Mouse (Mus musculus) midbrain, embryonic 14.5 days (tissue): ENCODE data around the gene Gemin7. TPM values are rescaled to one million over a fixed set of nuclear protein-coding genes. Genes with fewer than 3 reads are reported as not detected.

Experiments used
- ATAC-seq: fragments of 200-750 bp; cut with Nextera tagmentation; 2 replicates; pipeline ENCODE4 v1.8.0; 2017; ENCODE audit warnings: moderate number of reproducible peaks, moderate library complexity; ENCODE audit not compliant: low FRiP score, low TSS enrichment
- DNase-seq: peaks from one replicate; pipeline ENCODE4 v3.0.0-alpha.2; 2015
- H3K27ac ChIP-seq: fragments of 300-500 bp; sonication (generic); replicated peaks from 2 replicates; pipeline ENCODE4 v1.5.1; 2014; ENCODE audit warnings: mild to moderate bottlenecking, low read depth, low read length, moderate library complexity
- H3K27me3 ChIP-seq: fragments of 300-500 bp; sonication (generic); 2 replicates; pipeline ENCODE4 v1.6.1; 2014; ENCODE audit warnings: low read length, control low read depth, mixed read lengths; ENCODE audit not compliant: control insufficient read depth, insufficient read depth
- H3K36me3 ChIP-seq: fragments of 300-500 bp; sonication (generic); 2 replicates; pipeline ENCODE4 v1.6.1; 2014; ENCODE audit warnings: low read length, control low read depth; ENCODE audit not compliant: control insufficient read depth, insufficient read depth
- H3K4me1 ChIP-seq: fragments of 300-500 bp; sonication (generic); 2 replicates; pipeline ENCODE4 v1.6.1; 2014; ENCODE audit warnings: mild to moderate bottlenecking, antibody characterized with exemption, low read length, control low read depth; ENCODE audit not compliant: control insufficient read depth, insufficient read depth
- H3K4me2 ChIP-seq: fragments of 300-500 bp; sonication (generic); 2 replicates; pipeline ENCODE4 v1.6.1; 2014; ENCODE audit warnings: mild to moderate bottlenecking, low read length, moderate library complexity
- H3K4me3 ChIP-seq: fragments of 300-500 bp; sonication (generic); replicated peaks from 2 replicates; pipeline ENCODE4 v1.5.1; 2014; ENCODE audit warnings: low read depth, low read length
- H3K9ac ChIP-seq: fragments of 300-500 bp; sonication (generic); replicated peaks from 2 replicates; pipeline ENCODE4 v1.6.1; 2014; ENCODE audit warnings: mild to moderate bottlenecking, low read length, moderate library complexity
- H3K9me3 ChIP-seq: fragments of 300-500 bp; sonication (generic); 2 replicates; pipeline ENCODE4 v1.6.1; 2016; ENCODE audit warnings: low read length, control low read depth, mixed read lengths; ENCODE audit not compliant: control insufficient read depth
- WGBS: fragments of 180-500 bp; shearing (Covaris S2); extraction: QIAGEN DNeasy Blood & Tissue Kit; methylation state at CpG from one replicate; pipeline ENCODE4 v1.1.7; 2014; 5-methylcytosine and 5-hydroxymethylcytosine counted together
- polyA plus RNA-seq: library from polyadenylated mRNA; unstranded; fragments of >200 nt; fragmentation: Nextera tagmentation; extraction: Ambion mirVana; gene quantifications from 2 replicates; pipeline ENCODE4 v1.2.1, GENCODE M21; 2014

Gemin7 gene
- polyA plus RNA-seq, 1 experiment from 2014 or later = 140 TPM

DNA sequence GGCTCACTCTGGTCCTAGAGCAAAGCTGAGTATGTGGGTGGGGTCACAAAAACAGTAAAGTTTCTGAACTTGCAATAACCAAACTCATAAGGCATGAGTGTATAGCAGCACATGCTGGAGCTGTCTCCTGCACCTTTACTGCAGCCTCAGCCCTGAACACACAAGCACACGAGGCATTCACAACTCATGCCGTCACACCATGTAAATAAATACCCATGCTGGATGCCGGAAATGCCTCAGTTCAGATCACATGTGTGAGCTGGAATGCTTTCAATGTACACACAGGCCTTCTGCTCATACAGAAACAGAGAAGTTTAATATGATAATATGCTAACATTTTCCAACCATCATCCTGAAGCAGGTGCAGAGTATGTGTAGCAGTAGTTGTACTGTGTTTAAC, 31.4 kb downstream of the Gemin7 start:
- H3K9me3 ChIP-seq = no peaks in the 10 kb centered on the region
- DNase-seq = no peak
- H3K4me3 ChIP-seq = no peak overlapping the region
- H3K27ac ChIP-seq = no peak overlapping the region
- no peaks in the 10 kb centered on the region for H3K27me3 ChIP-seq
- ATAC-seq = no peak
- H3K9ac ChIP-seq = no peak overlapping the region
- peaks cover 11% of the 10 kb centered on the region; the same call in 1 of the 2 replicates for H3K4me1 ChIP-seq
- WGBS = 84% methylated on average over 3 of the region's 3 CpGs
- H3K4me2 ChIP-seq = no peak overlapping the region
- H3K36me3 ChIP-seq = no peaks in the 10 kb centered on the region

DNA sequence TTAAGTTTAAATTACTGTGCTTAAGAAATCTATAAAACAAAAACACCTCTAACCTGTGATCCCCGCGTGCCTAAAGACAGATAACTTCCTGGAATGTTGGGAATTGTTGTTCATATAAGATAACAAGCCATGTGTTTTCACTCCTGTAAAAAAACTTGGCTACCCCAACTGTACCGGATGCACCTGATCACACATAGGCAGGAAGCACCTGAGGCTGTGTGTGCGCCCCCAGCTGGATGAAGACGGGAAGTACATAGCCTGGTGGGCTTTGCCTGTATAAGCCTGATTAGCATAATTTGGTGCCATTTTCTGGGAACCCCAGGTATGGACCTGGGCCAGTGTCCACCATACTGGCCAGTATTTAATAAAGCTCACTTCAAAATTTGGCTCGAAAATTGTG, 33.8 kb downstream of the Gemin7 start:
- Histone ChIP-seq H3K9me3 (no peaks in the 10 kb centered on the region), H3K4me2 (no peak overlapping the region), H3K27ac (no peak overlapping the region), H3K4me3 (no peak overlapping the region), H3K36me3 (no peaks in the 10 kb centered on the region), H3K9ac (no peak overlapping the region), H3K4me1 (peaks cover 11% of the 10 kb centered on the region; the same call in 1 of the 2 replicates), H3K27me3 (no peaks in the 10 kb centered on the region)
- ATAC-seq (no peak), DNase-seq (no peak)
- 63% methylated on average over 6 of the region's 6 CpGs for WGBS

DNA sequence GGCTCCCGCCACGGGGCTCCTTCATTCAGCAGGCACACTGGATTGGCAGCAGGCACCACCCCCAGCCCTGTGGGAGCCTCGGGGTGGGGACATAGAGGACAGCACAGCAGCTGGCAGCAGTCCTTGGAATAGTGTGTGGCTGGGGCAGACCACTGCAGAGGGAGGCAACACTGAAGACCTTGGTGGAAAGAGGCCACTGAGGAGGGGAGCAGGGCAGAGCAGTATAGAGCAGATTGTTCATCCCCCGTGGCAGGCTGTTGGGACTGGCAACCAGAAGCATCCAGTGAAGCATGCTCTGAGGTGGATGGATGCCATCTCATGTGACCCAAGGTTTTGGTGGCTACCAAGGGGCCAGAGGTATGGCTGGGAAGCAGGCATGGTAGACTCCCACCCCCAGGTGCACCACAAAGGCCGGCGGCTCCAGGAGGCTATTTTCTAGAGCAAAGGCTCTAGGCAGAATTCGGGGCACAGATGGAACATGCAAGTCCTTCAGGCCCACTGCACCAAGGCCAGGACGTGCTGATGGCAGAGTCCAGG, 35.2 kb downstream of the Gemin7 start:
- Histone ChIP-seq H3K27ac (peak overlapping the region; percentile 38; the same call in 1 of the 2 replicates), H3K9me3 (no peaks in the 10 kb centered on the region)
- peak; percentile 83 for ATAC-seq

DNA sequence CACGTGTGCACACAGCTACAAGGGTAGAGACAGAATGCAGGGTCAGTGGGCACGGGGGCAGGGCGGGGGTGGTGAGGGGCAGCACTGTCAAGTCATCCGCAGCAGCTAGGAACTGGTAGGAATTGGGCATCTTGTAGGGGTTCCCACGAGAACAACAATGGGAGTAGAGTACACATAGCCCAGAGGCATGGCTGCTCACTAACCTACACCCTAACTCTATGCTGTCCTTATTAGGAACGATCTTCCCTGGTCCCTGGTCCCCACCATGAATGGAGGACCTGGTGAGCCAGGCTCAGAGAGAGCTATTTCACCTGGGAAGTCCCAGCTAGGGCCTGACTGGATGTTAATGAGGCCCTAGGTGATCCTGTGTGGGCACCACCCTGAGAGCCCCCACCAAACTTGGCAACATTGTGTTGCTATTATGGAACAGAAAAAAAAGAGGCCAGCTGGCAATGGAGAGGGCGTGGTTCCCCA, 35.7 kb downstream of the Gemin7 start:
- H3K4me3 ChIP-seq = no peak overlapping the region
- ATAC-seq (0 out of 2 replicates have a peak, but pooled peaks have one; percentile 24), DNase-seq (no peak)
- no peak overlapping the region for H3K9ac ChIP-seq
- WGBS = 75% methylated on average over 7 of the region's 7 CpGs
- no peaks in the 10 kb centered on the region for H3K27me3 ChIP-seq
- H3K9me3 ChIP-seq = no peaks in the 10 kb centered on the region
- H3K27ac ChIP-seq = 0 out of 2 replicates have a peak overlapping the region, but pooled peaks have one; percentile 0
- no peak overlapping the region for H3K4me2 ChIP-seq
- H3K36me3 ChIP-seq = no peaks in the 10 kb centered on the region
- H3K4me1 ChIP-seq = peaks cover 11% of the 10 kb centered on the region; the same call in 1 of the 2 replicates

More for the DNA sequence above, 35.2 kb downstream of the Gemin7 start:
- WGBS = 53% methylated on average over 8 of the region's 8 CpGs
- Histone ChIP-seq H3K4me3 (no peak overlapping the region), H3K9ac (no peak overlapping the region), H3K27me3 (no peaks in the 10 kb centered on the region), H3K4me2 (no peak overlapping the region), H3K4me1 (peaks cover 11% of the 10 kb centered on the region; the same call in 1 of the 2 replicates), H3K36me3 (no peaks in the 10 kb centered on the region)
- DNase-seq = peak; percentile 64

DNA sequence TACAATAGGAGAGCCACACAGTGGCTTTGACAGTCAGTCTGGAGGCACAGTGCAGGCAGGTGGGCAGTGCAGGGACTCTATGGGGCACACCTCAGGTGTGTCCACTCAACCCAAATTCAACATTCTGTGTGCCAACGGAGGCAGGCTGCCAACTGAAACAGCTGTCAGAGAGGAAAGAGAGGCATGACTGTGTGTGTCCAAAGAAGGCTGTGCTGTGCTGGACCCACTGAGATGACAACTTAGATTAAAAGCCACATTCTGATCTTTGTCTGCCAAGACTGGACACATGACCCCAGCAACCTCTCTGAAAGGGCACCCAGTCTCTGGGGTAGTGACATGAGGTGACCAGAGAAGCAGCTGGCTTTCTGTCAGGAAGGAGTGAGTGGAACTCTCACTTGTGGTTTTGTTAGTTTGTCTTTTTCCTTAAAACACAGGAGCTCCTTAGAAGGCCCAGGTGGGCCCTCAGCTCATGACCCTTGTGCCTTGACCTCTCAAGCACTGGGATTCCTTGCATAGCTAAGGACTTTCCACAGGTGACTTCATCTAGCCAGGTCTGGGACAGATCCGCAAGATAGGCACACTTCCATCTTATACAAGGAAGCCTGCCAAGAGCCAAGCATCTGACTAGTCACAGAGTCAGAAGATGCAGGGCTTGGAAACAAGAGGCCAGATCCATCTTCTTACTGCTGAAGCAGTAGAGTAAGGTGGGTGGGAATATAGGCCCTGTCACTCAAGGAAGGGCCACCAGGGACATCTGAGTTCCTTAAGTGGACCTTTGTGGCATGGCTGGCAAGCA, 36.4 kb downstream of the Gemin7 start:
- no peak overlapping the region for H3K4me3 ChIP-seq
- 98% methylated on average over 2 of the region's 2 CpGs for WGBS
- ATAC-seq = no peak
- H3K27ac ChIP-seq = no peak overlapping the region
- no peaks in the 10 kb centered on the region for H3K27me3 ChIP-seq
- peaks cover 11% of the 10 kb centered on the region; the same call in 1 of the 2 replicates for H3K4me1 ChIP-seq
- H3K36me3 ChIP-seq = no peaks in the 10 kb centered on the region
- no peak for DNase-seq
- no peaks in the 10 kb centered on the region for H3K9me3 ChIP-seq
- no peak overlapping the region for H3K9ac ChIP-seq
- H3K4me2 ChIP-seq = no peak overlapping the region

DNA sequence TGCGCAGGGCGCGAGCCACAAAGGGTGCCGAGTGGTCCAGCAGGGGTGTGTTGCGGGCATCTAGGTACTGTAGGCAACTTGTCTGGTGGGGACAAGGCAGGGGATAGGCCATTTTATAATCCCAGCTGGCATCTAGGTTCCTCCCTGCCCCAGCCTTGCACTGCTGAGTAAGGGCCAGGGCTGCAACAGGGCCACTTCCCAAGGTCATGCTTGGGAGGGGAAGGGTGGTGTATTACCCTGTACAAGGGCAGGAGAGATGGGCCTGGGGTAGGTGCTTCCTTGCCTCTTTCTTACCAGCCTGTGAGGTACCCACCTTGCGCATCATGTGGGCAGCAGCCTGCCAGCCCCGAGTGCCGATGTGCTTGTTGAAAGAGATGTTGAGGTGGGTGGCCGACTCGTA, 42.7 kb downstream of the Gemin7 start:
- ATAC-seq (no peak), DNase-seq (no peak)
- Histone ChIP-seq H3K9ac (no peak overlapping the region), H3K27ac (no peak overlapping the region), H3K4me3 (no peak overlapping the region), H3K9me3 (no peaks in the 10 kb centered on the region), H3K4me1 (no peaks in the 10 kb centered on the region), H3K27me3 (no peaks in the 10 kb centered on the region), H3K36me3 (peaks cover 57% of the 10 kb centered on the region), H3K4me2 (no peak overlapping the region)
- WGBS = 97% methylated on average over 10 of the region's 10 CpGs

DNA sequence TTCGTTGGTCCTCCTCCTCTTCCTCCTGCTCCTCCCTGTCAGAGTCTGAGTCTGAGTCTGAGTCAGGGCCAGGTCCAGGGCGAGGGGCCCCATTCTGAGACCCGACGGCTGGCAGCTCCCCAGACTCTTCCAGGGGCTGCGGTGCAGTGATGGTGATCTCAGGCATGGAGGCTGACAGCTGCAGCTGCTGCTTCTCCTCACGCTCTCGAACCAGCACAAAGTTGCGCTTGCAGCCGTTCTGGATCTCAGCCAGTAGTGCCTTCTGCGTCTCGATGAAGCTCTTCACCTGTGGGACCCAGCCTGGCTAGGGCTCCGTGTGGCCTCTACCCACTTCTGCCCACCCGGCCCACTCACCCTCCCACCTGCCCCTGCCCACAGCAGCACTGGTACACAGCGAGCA, 45.2 kb downstream of the Gemin7 start:
- DNase-seq (no peak), ATAC-seq (no peak; the same call in 1 of the 2 replicates)
- 90% methylated on average over 14 of the region's 14 CpGs for whole genome bisulfite sequencing
- Histone ChIP-seq H3K4me2 (no peak overlapping the region), H3K27ac (no peak overlapping the region), H3K9me3 (no peaks in the 10 kb centered on the region), H3K36me3 (peaks cover 64% of the 10 kb centered on the region), H3K4me1 (no peaks in the 10 kb centered on the region), H3K9ac (no peak overlapping the region), H3K4me3 (no peak overlapping the region), H3K27me3 (no peaks in the 10 kb centered on the region)

DNA sequence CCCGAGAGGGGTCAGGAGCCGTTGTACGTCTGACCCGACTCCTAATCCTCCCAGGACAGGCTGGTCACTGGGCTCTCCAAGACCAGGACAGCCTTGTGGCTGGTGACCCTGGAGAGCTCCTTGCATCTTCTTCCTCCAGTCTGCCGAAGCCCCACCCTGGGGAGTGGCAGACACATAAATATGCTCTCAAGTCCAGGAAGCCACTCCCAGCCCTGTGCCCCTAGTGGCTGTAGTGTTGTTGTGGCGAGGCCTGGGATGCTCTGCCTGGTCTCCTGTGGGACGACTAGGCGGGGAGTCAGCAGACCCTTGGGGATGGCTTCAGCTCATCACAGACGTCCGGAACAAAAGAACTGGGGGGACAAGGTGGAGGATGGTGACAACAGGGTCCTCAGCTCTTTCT, 46.3 kb downstream of the Gemin7 start:
- no peak overlapping the region for H3K4me3 ChIP-seq
- ATAC-seq (no peak), DNase-seq (no peak)
- H3K4me2 ChIP-seq = no peak overlapping the region
- no peaks in the 10 kb centered on the region for H3K9me3 ChIP-seq
- H3K36me3 ChIP-seq = peaks cover 64% of the 10 kb centered on the region
- H3K9ac ChIP-seq = no peak overlapping the region
- H3K27me3 ChIP-seq = no peaks in the 10 kb centered on the region
- H3K27ac ChIP-seq = no peak overlapping the region
- no peaks in the 10 kb centered on the region for H3K4me1 ChIP-seq
- WGBS = 76% methylated on average over 10 of the region's 10 CpGs

DNA sequence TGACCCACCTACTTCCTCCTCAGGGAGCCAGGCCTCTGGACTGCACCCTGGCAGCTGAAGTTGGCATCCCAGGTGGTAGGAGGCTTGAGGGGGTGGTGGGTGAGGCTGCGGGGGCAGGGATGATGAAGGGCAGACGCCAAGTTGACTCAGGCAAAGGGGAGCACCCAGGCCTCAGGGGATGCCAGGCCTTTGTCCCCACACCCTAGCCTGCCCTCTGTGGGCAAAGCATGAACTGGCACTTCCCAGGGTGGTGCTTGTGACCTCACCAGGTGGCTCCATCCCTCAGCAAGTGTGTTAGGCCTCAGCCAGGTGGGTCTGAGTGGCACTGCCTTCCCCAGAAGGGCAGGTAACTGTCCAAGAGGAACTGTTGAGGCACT, 52.3 kb downstream of the Gemin7 start:
- Histone ChIP-seq H3K27me3 (peaks cover 56% of the 10 kb centered on the region), H3K36me3 (peaks cover 11% of the 10 kb centered on the region), H3K4me2 (no peak overlapping the region), H3K27ac (no peak overlapping the region), H3K9me3 (no peaks in the 10 kb centered on the region), H3K4me3 (no peak overlapping the region), H3K4me1 (peaks cover 14% of the 10 kb centered on the region), H3K9ac (no peak overlapping the region)
- DNase-seq (no peak), ATAC-seq (no peak)
- WGBS = 64% methylated on average over 2 of the region's 2 CpGs
